Mouse (Mus musculus) hindbrain, embryonic 16.5 days (tissue): ENCODE measurements around the gene Gm11563. TPM values are rescaled to one million over a fixed set of nuclear protein-coding genes. Genes with fewer than 3 reads are reported as not detected.
"Not testable (repeated sequence)": the region's sequence is repeated elsewhere in the genome, so short reads cannot be mapped to it uniquely, and the experiment has no call there.

Experiments used
- ATAC-seq: fragments of 200-750 bp; cut with Nextera tagmentation; 2 replicates; pipeline ENCODE4 v1.8.0; 2017; ENCODE audit warnings: moderate TSS enrichment, moderate library complexity
- H3K27ac ChIP-seq: fragments of 300-500 bp; sonication (generic); 2 replicates; pipeline ENCODE4 v1.5.1; 2014; ENCODE audit warnings: low read depth, mild to moderate bottlenecking, control low read depth, low read length, moderate library complexity
- H3K27me3 ChIP-seq: fragments of 300-500 bp; sonication (generic); replicated peaks from 2 replicates; pipeline ENCODE4 v1.6.1; 2014; ENCODE audit warnings: low read length; ENCODE audit not compliant: control insufficient read depth, insufficient read depth
- H3K36me3 ChIP-seq: fragments of 300-500 bp; sonication (generic); 2 replicates; pipeline ENCODE4 v1.6.1; 2014; ENCODE audit warnings: mild to moderate bottlenecking, low read length, moderate library complexity, mixed read lengths; ENCODE audit not compliant: control insufficient read depth, insufficient read depth
- H3K4me1 ChIP-seq: fragments of 300-500 bp; sonication (generic); 2 replicates; pipeline ENCODE4 v1.6.1; 2014; ENCODE audit warnings: low read depth, low read length; ENCODE audit not compliant: control insufficient read depth, insufficient read depth
- H3K4me2 ChIP-seq: fragments of 300-500 bp; sonication (generic); 2 replicates; pipeline ENCODE4 v1.6.1; 2014; ENCODE audit warnings: mild to moderate bottlenecking, low read length, control low read depth, moderate library complexity
- H3K4me3 ChIP-seq: fragments of 300-500 bp; sonication (generic); 2 replicates; pipeline ENCODE4 v1.5.1; 2014; ENCODE audit warnings: mild to moderate bottlenecking, low read length, control low read depth, moderate library complexity
- H3K9ac ChIP-seq: fragments of 300-500 bp; sonication (generic); 2 replicates; pipeline ENCODE4 v1.6.1; 2014; ENCODE audit warnings: low read depth, mild to moderate bottlenecking, control low read depth, low read length, moderate library complexity
- H3K9me3 ChIP-seq: fragments of 300-500 bp; sonication (generic); 2 replicates; pipeline ENCODE4 v1.6.1; 2014; ENCODE audit warnings: mild to moderate bottlenecking, low read length, moderate library complexity; ENCODE audit not compliant: control insufficient read depth
- WGBS: fragments of 180-500 bp; shearing (Covaris S2); extraction: QIAGEN DNeasy Blood & Tissue Kit; methylation state at CpG from one replicate; pipeline ENCODE4 v1.1.7; 2014; 5-methylcytosine and 5-hydroxymethylcytosine counted together
- polyA plus RNA-seq: library from polyadenylated mRNA; unstranded; fragments of >200 nt; fragmentation: Nextera tagmentation; extraction: Ambion mirVana; gene quantifications from 2 replicates; pipeline ENCODE4 v1.2.1, GENCODE M21; 2015

The Gm11563 gene
- polyA plus RNA-seq, result not detected in 2 replicates

- H3K27ac ChIP-seq, H3K27me3 ChIP-seq, ATAC-seq, H3K9me3 ChIP-seq, H3K4me1 ChIP-seq, H3K4me2 ChIP-seq, H3K36me3 ChIP-seq, H3K9ac ChIP-seq, H3K4me3 ChIP-seq: not testable (repeated sequence)
- 72% methylated on average over 10 of the region's 10 CpGs for WGBS
These were observed at the start of gene Gm11563 for GRCm38 (mm10) chr11:99658467-99659010. Gene Gm11563 (minus strand): TSS chr11:99658960.

- WGBS, result 100% methylated on average over 1 of the region's 1 CpGs
- Histone ChIP-seq H3K36me3 (no peaks in the 10 kb centered on the region), H3K9me3 (no peaks in the 10 kb centered on the region), H3K9ac (no peak within 1 kb of the TSS), H3K27ac (no peak within 1 kb of the TSS), H3K4me2 (no peak within 1 kb of the TSS), H3K4me3 (no peak within 1 kb of the TSS), H3K4me1 (no peaks in the 10 kb centered on the region), H3K27me3 (no peaks in the 10 kb centered on the region)
- ATAC-seq, result no peak
These were observed 31.7 kb upstream of the Gm11563 start, which contains the start of gene Gm14190 for GRCm38 (mm10) chr11:99690463-99690862. Gene Gm14190 (minus strand): TSS chr11:99690740.

DNA sequence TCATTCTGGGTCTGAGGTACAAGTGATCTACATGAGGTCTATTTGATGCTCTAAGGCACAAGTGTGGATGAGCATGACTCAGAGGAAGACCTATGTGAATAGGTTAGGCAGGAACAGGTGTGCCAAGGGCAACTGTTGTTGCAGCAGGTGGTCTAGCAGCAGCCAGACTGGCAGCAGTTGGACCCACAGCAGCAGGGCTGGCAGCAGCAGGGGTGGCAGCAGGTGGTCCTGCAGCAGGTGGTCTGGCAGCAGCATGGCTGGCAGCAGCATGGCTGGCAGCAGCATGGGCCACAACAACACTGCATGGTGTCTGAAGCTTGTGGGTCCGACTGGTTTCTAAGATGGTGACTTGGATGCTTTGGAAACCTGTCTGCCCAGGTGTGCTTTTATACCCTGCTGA lies 26.5 kb upstream of the Gm11563 start:
- not testable (repeated sequence) for H3K4me1 ChIP-seq, H3K27me3 ChIP-seq, H3K36me3 ChIP-seq, H3K27ac ChIP-seq, ATAC-seq, H3K4me3 ChIP-seq, H3K9ac ChIP-seq, H3K9me3 ChIP-seq, H3K4me2 ChIP-seq
- WGBS, result 71% methylated on average over 1 of the region's 1 CpGs

- Histone ChIP-seq H3K36me3 (no peaks in the 10 kb centered on the region), H3K9me3 (no peaks in the 10 kb centered on the region), H3K27me3 (no peaks in the 10 kb centered on the region), H3K27ac (no peak overlapping the region), H3K4me2 (no peak overlapping the region), H3K4me3 (no peak overlapping the region), H3K9ac (no peak overlapping the region), H3K4me1 (no peaks in the 10 kb centered on the region)
- WGBS, result 92% methylated on average over 2 of the region's 2 CpGs
- ATAC-seq, result no peak
These were observed 24.7 kb upstream of the Gm11563 start for GRCm38 (mm10) chr11:99683481-99683880.

DNA sequence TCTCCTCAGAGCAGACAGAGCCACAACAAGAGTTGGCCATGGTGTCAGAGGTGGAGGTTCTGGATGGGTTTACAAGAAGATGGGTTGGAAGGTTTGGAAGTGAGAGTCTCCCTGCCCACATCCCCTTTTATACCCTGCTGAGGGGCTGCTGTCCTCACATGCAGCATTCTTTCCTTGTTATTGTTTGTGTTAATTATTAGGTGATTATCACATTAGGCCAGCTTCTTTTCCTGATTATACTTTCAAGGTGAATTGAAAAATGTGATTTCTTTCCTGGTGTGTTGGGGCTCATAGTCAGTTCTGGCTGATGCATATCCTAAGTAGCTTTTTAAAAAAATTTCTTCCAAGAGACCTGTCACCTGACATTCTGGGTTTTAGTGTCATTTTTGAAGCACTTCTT lies 7.1 kb upstream of the Gm11563 start, which contains the start of gene Krtap4-6:
Gene Krtap4-6, minus strand, starts transcription at position 101 of the 400 bp plus-strand sequence.
- no peaks in the 10 kb centered on the region for H3K27me3 ChIP-seq
- no peak within 1 kb of the TSS for H3K4me2 ChIP-seq
- no peaks in the 10 kb centered on the region for H3K9me3 ChIP-seq
- ATAC-seq, result no peak
- no peak within 1 kb of the TSS for H3K9ac ChIP-seq
- H3K36me3 ChIP-seq, result no peaks in the 10 kb centered on the region
- H3K27ac ChIP-seq, result no peak within 1 kb of the TSS
- no peaks in the 10 kb centered on the region for H3K4me1 ChIP-seq
- H3K4me3 ChIP-seq, result no peak within 1 kb of the TSS

GRCm38 (mm10) chr11:99662802-99663201 lies 4.0 kb upstream of the Gm11563 start:
- Histone ChIP-seq H3K4me2 (no peak overlapping the region), H3K4me3 (no peak overlapping the region), H3K9me3 (no peaks in the 10 kb centered on the region), H3K27ac (no peak overlapping the region), H3K4me1 (no peaks in the 10 kb centered on the region), H3K27me3 (no peaks in the 10 kb centered on the region), H3K36me3 (no peaks in the 10 kb centered on the region), H3K9ac (no peak overlapping the region)
- WGBS, result 92% methylated on average over 10 of the region's 10 CpGs
- ATAC-seq, result no peak

DNA sequence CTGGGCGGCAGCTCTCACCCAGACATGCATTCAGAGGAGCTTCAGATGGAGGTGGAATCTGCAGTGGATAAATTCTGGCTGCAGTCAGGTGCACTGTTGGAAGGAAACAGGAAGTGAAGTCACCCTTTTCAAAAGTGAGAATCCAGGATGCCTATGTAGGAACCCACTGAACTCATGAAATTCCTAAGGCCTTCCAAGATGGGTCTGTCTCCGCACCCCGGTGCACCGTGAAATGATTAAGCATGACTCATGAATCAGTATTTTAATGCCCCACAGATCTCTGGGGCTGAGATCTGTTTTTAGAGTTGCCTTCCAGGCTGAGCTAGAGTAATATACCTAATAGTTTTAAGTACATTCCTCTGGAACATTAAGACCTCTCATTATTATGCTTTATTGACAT lies 496 bp upstream of the Gm11563 start:
- WGBS, result 96% methylated on average over 4 of the region's 4 CpGs

DNA sequence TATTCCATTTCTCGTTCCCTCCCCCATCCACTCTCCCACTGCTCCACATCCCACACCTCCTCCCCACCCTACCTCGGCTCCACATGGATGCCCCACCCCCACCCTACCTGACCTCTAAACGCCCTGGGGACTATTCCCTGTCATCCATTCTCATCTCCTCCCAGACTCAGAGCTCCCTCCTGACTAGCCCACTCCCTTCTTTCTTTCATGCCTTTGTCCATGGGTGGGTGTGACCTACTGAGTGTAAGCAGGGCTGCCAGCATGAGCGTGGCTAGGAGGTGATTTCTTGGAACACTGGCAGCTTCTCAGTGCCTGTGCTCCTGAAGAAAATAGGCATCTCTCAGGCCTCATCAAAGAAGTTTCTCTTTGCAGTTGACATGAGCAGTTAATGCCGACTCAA lies 1.7 kb downstream of the Gm11563 start:
- WGBS, result 46% methylated on average over 5 of the region's 5 CpGs
- Histone ChIP-seq H3K9ac (no peak overlapping the region), H3K27ac (no peak overlapping the region), H3K4me2 (no peak overlapping the region), H3K4me3 (no peak overlapping the region), H3K4me1 (no peaks in the 10 kb centered on the region), H3K27me3 (no peaks in the 10 kb centered on the region), H3K36me3 (no peaks in the 10 kb centered on the region), H3K9me3 (no peaks in the 10 kb centered on the region)
- ATAC-seq, result no peak

More for the DNA sequence above, 496 bp upstream of the Gm11563 start:
- ATAC-seq, result no peak
- no peak overlapping the region for H3K4me3 ChIP-seq
- no peaks in the 10 kb centered on the region for H3K9me3 ChIP-seq
- no peak overlapping the region for H3K4me2 ChIP-seq
- H3K36me3 ChIP-seq, result no peaks in the 10 kb centered on the region
- no peaks in the 10 kb centered on the region for H3K27me3 ChIP-seq
- H3K27ac ChIP-seq, result no peak overlapping the region
- no peaks in the 10 kb centered on the region for H3K4me1 ChIP-seq
- no peak overlapping the region for H3K9ac ChIP-seq

- WGBS, result 77% methylated on average over 2 of the region's 2 CpGs
- no peaks in the 10 kb centered on the region for H3K4me1 ChIP-seq
- no peaks in the 10 kb centered on the region for H3K36me3 ChIP-seq
- H3K9me3 ChIP-seq, result no peaks in the 10 kb centered on the region
- ATAC-seq, result no peak
- H3K4me2 ChIP-seq, result no peak within 1 kb of the TSS
- no peaks in the 10 kb centered on the region for H3K27me3 ChIP-seq
- H3K27ac ChIP-seq, result no peak within 1 kb of the TSS
- H3K9ac ChIP-seq, result no peak within 1 kb of the TSS
- H3K4me3 ChIP-seq, result no peak within 1 kb of the TSS
These were observed 8.6 kb downstream of the Gm11563 start, which contains the start of gene Gm11555 for GRCm38 (mm10) chr11:99650136-99650535. Gene Gm11555 (minus strand): TSS chr11:99650236.
